Mouse (Mus musculus): ENCODE data around the gene Smyd2.

GRCm38 (mm10) chr1:189869651-189870270 is 52.4 kb downstream of the Smyd2 start:
- TF ChIP-seq CTCF (IDR thresholded peaks at IDR 0.05; ENCODE audit: insufficient read depth, low read depth, low read length) (peak; percentile 24; the same call in 1 of the 2 replicates), POLR2A (IDR thresholded peaks at IDR 0.05; ENCODE audit: insufficient read depth, low read depth, low read length) (no peak)
